Mouse (Mus musculus) lung, embryonic 14.5 days (tissue): Measurements from ENCODE around the gene Olfr1378. TPM values are rescaled to one million over a fixed set of nuclear protein-coding genes. Genes with fewer than 3 reads are reported as not detected.

Source experiments
- ATAC-seq: fragments of 200-750 bp; cut with Nextera tagmentation; 2 replicates; pipeline ENCODE4 v1.8.0; 2017; ENCODE audit warnings: mild to moderate bottlenecking, moderate TSS enrichment, moderate library complexity; ENCODE audit not compliant: insufficient read depth
- DNase-seq: peaks from one replicate; pipeline ENCODE4 v3.0.0-alpha.2; 2015
- H3K27ac ChIP-seq: fragments of 300-500 bp; sonication (generic); 2 replicates; pipeline ENCODE4 v1.5.1; 2014; ENCODE audit warnings: low read depth, mild to moderate bottlenecking, moderate library complexity
- H3K27me3 ChIP-seq: fragments of 300-500 bp; sonication (generic); 2 replicates; pipeline ENCODE4 v1.6.1; 2014; ENCODE audit warnings: low read length, control low read depth; ENCODE audit not compliant: insufficient read depth
- H3K36me3 ChIP-seq: fragments of 300-500 bp; sonication (generic); 2 replicates; pipeline ENCODE4 v1.6.1; 2014; ENCODE audit warnings: control low read depth; ENCODE audit not compliant: insufficient read depth
- H3K4me1 ChIP-seq: fragments of 300-500 bp; sonication (generic); 2 replicates; pipeline ENCODE4 v1.6.1; 2014; ENCODE audit warnings: antibody characterized with exemption, control low read depth; ENCODE audit not compliant: insufficient read depth
- H3K4me2 ChIP-seq: fragments of 300-500 bp; sonication (generic); 2 replicates; pipeline ENCODE4 v1.6.1; 2014; ENCODE audit warnings: mild to moderate bottlenecking
- H3K4me3 ChIP-seq: fragments of 300-500 bp; sonication (generic); 2 replicates; pipeline ENCODE4 v1.5.1; 2014; ENCODE audit warnings: low read depth, low read length
- H3K9ac ChIP-seq: fragments of 300-500 bp; sonication (generic); 2 replicates; pipeline ENCODE4 v1.6.1; 2014
- H3K9me3 ChIP-seq: fragments of 300-500 bp; sonication (generic); 2 replicates; pipeline ENCODE4 v1.6.1; 2016; ENCODE audit warnings: low read depth, low read length, control low read depth
- CTCF ChIP-seq: IDR thresholded peaks from 2 replicates; pipeline ENCODE4 v1.5.1; 2016; ENCODE audit warnings: antibody characterized with exemption, low read depth
- WGBS: fragments of 180-500 bp; shearing (Covaris S2); extraction: QIAGEN DNeasy Blood & Tissue Kit; methylation state at CpG from one replicate; pipeline ENCODE4 v1.1.7; 2014; 5-methylcytosine and 5-hydroxymethylcytosine counted together
- polyA plus RNA-seq: library from polyadenylated mRNA; unstranded; fragments of >200 nt; fragmentation: Nextera tagmentation; extraction: Ambion mirVana; gene quantifications from 2 replicates; pipeline ENCODE4 v1.2.1, GENCODE M21; 2014

Gene Olfr1378
- not detected in 2 replicates for polyA plus RNA-seq

DNA sequence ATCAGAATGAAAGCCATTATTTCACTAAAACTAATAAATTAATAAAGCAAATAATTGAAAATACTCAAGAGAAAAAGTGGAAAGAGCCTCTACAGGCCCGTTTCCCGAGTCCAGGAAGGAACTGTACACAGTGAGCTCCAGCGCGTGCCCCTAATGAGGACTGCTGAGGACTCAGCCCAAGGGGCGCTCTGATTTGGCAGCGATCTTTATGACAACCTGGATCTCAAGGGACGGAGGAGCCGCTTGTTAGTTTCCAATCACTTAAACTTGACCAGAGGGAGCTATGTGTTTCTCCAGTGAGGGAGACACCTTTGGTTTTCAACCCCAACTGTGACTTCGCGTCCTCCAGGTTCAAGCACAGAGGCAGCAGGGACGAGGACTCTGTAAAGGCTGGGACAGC lies at the start of gene Olfr1378:
Gene Olfr1378 (plus strand): TSS at position 301 of the 400 bp plus-strand sequence.
- Histone ChIP-seq H3K4me3 (no peak within 1 kb of the TSS), H3K36me3 (no peaks in the 10 kb centered on the region), H3K9ac (no peak within 1 kb of the TSS), H3K4me2 (no peak within 1 kb of the TSS), H3K27me3 (no peaks in the 10 kb centered on the region), H3K9me3 (no peaks in the 10 kb centered on the region), H3K27ac (no peak within 1 kb of the TSS), H3K4me1 (no peaks in the 10 kb centered on the region)
- DNase-seq (no peak), ATAC-seq (no peak)
- 81% methylated on average over 11 of the region's 11 CpGs for WGBS
- no peak for TF ChIP-seq CTCF

DNA sequence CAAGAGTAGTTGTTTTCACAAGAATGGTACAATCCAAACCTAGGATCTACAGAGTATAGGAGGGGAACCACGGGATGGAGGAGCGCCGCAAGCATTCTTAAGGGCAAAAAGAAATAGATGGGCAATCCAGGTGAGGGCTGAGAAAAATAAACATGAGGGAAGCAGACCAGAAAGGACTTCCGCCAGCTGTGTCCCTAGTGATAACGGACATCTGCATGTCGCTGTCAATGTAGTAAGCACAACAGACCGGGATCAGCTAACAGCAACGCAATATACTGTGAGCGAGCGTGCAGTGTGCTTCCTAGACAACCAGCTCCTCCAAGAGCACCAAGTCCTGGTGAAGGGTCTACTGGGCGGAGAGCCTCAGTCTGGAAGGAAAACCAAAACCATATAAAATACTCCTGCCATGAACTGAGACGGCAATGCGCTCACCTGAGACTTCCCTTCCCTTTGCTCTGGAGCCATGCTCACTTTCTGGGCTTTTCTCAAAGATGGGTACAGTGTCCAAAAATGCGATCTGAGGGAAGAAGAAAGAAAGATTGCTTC lies 35.8 kb upstream of the Olfr1378 start:
- no peaks in the 10 kb centered on the region for H3K36me3 ChIP-seq
- H3K9me3 ChIP-seq: no peaks in the 10 kb centered on the region
- 12% methylated on average over 14 of the region's 14 CpGs for WGBS
- peak overlapping the region; percentile 96 for H3K4me2 ChIP-seq
- ATAC-seq: no peak
- H3K27ac ChIP-seq: no peak overlapping the region
- peak; percentile 31 for DNase-seq
- peak overlapping the region; percentile 58 for H3K4me3 ChIP-seq
- H3K9ac ChIP-seq: peak overlapping the region; percentile 64
- no peak for TF ChIP-seq CTCF
- no peaks in the 10 kb centered on the region for H3K4me1 ChIP-seq
- H3K27me3 ChIP-seq: peaks cover 7% of the 10 kb centered on the region; the same call in 1 of the 2 replicates

GRCm38 (mm10) chr11:50931021-50931420 lies 35.3 kb upstream of the Olfr1378 start:
- peak; percentile 67 for ATAC-seq
- Histone ChIP-seq H3K9ac (peak overlapping the region; percentile 64), H3K27ac (no peak overlapping the region), H3K9me3 (no peaks in the 10 kb centered on the region), H3K36me3 (no peaks in the 10 kb centered on the region), H3K4me3 (peak overlapping the region; percentile 58), H3K4me1 (no peaks in the 10 kb centered on the region), H3K4me2 (peak overlapping the region; percentile 96), H3K27me3 (peaks cover 7% of the 10 kb centered on the region; the same call in 1 of the 2 replicates)
- no peak for TF ChIP-seq CTCF
- WGBS: 1% methylated on average over 16 of the region's 16 CpGs
- peak; percentile 46 for DNase-seq

GRCm38 (mm10) chr11:50931451-50931866 lies 34.9 kb upstream of the Olfr1378 start, which contains the start of gene Zfp354b:
TSS of gene Zfp354b (minus strand) at chr11:50931633.
- no peaks in the 10 kb centered on the region for H3K9me3 ChIP-seq
- peak; percentile 95 for ATAC-seq
- H3K27ac ChIP-seq: no peak within 1 kb of the TSS
- peaks cover 7% of the 10 kb centered on the region; the same call in 1 of the 2 replicates for H3K27me3 ChIP-seq
- H3K4me3 ChIP-seq: peak within 1 kb of the TSS; percentile 58
- TF ChIP-seq CTCF: no peak
- H3K4me2 ChIP-seq: peak within 1 kb of the TSS; percentile 96
- under 1% methylated on average over 18 of the region's 18 CpGs for WGBS
- H3K4me1 ChIP-seq: no peaks in the 10 kb centered on the region
- H3K36me3 ChIP-seq: no peaks in the 10 kb centered on the region
- DNase-seq: peak; percentile 89
- peak within 1 kb of the TSS; percentile 64 for H3K9ac ChIP-seq

DNA sequence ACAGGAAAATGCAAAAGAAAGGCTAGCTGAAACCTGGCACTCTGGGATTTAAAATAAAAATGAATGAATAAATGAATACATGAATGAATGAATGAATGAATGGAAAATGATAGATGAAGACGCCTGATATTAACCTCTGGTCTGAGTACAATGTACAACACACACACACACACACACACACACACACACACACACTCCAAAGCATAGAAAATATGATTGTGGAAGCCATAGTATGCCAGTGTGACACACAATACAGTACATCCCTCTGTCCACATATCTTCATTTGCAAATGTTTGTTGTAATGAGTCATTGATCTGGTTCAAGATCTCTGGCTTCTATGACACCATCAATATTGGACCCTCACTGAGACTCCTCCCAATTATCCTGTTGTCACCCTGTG lies 34.3 kb upstream of the Olfr1378 start:
- Histone ChIP-seq H3K4me3 (0 out of 2 replicates have a peak overlapping the region, but pooled peaks have one; percentile 58), H3K27me3 (peaks cover 7% of the 10 kb centered on the region; the same call in 1 of the 2 replicates), H3K4me2 (peak overlapping the region; percentile 96), H3K4me1 (no peaks in the 10 kb centered on the region), H3K36me3 (no peaks in the 10 kb centered on the region), H3K27ac (no peak overlapping the region), H3K9me3 (no peaks in the 10 kb centered on the region), H3K9ac (no peak overlapping the region)
- ATAC-seq (peak; percentile 50; the same call in 1 of the 2 replicates), DNase-seq (no peak)
- 92% methylated on average over 1 of the region's 1 CpGs for WGBS
- no peak for TF ChIP-seq CTCF

DNA sequence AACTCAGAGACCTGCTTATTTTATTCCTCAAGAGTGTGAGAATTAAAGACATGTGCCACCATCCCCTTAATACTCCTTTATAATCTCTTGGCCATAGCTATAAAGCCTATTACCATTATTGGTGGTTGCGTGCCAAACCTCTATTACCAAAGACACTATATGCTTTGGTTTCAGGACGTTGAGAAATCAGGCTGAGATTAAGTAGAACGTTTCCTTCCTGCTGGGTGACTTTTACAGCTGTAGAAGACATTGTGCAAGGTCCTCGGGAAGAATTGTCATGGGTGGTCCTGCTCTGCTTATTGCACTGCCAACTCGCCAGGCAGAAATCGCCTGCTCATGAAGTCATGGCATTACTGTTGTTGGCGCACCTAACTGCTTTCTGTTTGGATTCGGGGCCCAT lies 27.9 kb upstream of the Olfr1378 start:
- Histone ChIP-seq H3K27ac (no peak overlapping the region), H3K4me3 (no peak overlapping the region), H3K9ac (no peak overlapping the region), H3K36me3 (no peaks in the 10 kb centered on the region), H3K9me3 (no peaks in the 10 kb centered on the region), H3K4me1 (no peaks in the 10 kb centered on the region), H3K27me3 (no peaks in the 10 kb centered on the region), H3K4me2 (no peak overlapping the region)
- DNase-seq (no peak), ATAC-seq (no peak)
- TF ChIP-seq CTCF: no peak
- WGBS: 70% methylated on average over 8 of the region's 8 CpGs

DNA sequence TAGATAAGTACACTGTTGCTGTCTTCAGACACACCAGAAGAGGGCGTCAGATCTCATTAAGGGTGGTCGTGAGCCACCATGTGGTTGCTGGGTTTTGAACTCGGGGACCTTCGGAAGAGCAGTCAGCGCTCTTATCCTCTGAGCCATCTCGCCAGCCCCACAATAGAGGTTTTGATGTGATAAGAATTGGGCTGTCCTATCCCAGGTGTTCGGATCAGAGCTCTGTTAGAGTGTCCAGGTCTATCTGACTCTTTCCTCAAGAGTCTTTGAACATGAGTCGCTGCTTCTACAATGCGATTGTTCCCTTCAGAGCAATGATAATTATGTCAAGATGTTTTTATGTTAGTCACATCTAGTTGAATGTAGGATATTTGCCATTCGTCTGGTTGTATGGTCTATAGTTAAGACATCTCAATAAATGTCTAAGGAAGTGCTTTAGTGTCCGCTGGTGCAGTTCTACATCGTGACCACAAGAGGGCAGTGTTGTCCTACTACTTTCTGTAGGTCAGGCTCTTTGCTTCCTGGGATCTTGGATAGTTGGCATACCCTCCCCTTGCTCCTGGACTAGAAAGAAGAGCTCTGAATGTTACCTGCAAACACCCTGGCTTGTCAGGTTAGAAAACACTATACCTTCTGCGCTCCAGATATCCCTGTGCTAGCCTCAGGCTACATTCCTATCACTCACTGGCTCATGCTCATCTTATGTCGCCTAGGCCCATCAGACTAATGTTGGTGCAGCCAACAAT lies 26.5 kb upstream of the Olfr1378 start:
- TF ChIP-seq CTCF: peak; percentile 98
- Histone ChIP-seq H3K4me1 (no peaks in the 10 kb centered on the region), H3K27ac (no peak overlapping the region), H3K4me2 (no peak overlapping the region), H3K36me3 (no peaks in the 10 kb centered on the region), H3K9ac (no peak overlapping the region), H3K4me3 (no peak overlapping the region), H3K9me3 (no peaks in the 10 kb centered on the region), H3K27me3 (no peaks in the 10 kb centered on the region)
- ATAC-seq (no peak), DNase-seq (peak; percentile 95)
- 30% methylated on average over 14 of the region's 14 CpGs for WGBS
